Mouse (Mus musculus) hematopoietic stem cell, adult 5-6 weeks (primary cell): ENCODE measurements around the gene Dnajc25. TPM values are rescaled to one million over a fixed set of nuclear protein-coding genes. Genes with fewer than 3 reads are reported as not detected.

Source experiments
- ATAC-seq, 2 experiments: fragments of 125-278 bp in 1 of 2; replicated peaks in 1 of 2; 2 replicates each; pipeline ENCODE4 v1.8.0; 2016 to 2017; ENCODE audit warnings: inconsistent platforms in 2 of 2, mild to moderate bottlenecking in 2 of 2, moderate number of reproducible peaks in 2 of 2, low read depth in 1 of 2, moderate TSS enrichment in 1 of 2; ENCODE audit not compliant: low FRiP score in 2 of 2, poor library complexity in 2 of 2, severe bottlenecking in 2 of 2, insufficient read depth in 1 of 2, low TSS enrichment in 1 of 2
- total RNA-seq: library from RNA; stranded (forward); fragments of 172-1452, 232-1000 nt; gene quantifications from 2 replicates; pipeline ENCODE4 v1.2.3, GENCODE M21; 2017

The Dnajc25 gene
- total RNA-seq, 1 experiment from 2014 or later, result 16.5 TPM

DNA sequence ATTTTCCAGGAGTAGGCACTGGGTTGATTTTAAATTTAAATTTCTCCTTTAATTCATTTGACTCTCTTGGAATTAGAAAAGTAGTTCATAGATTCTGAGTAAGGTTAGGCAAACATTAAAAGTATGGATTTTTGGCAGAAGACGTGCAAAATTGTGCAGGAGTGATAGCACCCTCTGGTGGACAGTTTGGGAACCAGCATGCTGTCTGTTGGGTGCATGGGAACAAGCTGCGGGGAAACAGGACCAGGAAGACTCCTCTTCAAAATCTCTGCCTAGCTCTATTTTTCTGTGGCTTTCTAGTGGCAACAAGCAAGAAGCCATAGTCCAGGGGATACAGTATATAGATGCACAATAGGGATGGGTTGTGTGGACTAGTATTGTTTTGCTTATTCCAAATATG, 4.8 kb downstream of the Dnajc25 start:
- peak; percentile 46 to 60; a peak in 1 of 4 replicates for ATAC-seq

DNA sequence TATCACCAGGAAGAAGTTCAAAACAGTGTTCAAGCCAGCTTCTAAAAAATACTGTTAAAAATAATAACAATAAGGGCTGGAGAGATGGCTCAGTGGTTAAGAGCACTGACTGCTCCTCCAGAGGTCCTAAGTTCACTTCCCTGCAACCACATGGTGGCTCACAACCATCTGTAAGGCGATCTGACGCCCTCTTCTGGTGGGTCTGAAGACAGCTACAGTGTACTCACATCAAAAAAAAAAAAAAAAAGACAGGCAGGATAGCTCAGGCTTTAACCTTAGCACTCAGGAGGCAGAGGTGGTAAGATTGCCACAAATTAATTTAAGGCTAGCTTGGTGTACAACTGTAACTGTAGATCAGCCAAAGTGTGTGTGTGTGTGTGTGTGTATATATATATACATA, 5.8 kb downstream of the Dnajc25 start:
- ATAC-seq, result no peak

DNA sequence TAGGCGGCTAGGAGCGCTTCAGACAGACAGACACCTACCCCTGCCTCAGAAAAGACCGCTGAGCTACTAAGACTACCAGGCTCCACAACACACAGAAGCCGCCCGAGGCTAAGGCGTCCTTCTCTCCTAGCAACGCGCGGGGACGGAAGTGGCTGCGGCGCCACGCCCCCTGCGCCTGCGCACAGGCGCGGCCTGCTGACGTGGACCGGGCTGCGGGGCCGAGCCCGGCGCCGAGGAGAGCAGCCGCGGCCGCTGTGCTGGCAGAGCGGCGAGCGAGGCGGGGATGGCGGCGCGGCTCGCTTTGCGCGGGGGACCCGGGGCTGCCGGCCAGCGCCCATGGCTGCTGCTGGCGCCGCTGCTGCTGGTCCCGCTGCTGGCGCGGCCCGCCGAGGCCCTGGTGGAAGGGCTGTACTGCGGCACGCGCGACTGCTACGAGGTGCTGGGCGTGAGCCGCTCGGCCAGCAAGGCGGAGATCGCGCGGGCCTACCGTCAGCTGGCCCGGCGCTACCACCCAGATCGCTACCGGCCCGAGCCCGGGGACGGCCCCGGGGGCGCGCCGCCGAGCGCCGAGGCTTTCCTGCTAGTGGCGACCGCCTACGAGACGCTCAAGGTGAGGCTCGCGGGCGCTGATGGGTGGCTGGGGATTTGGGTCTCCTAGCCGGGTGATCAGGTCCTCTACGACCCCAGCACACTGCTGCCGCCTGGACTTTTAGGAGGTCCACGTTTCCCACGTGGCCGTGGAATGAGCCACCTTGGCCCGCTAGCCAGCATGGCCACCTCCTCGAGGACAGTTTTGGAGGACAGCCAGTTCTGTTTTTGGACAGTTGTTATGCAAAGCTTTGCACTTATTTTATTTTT, 8.3 kb downstream of the Dnajc25 start, which contains the start of gene Gm20503:
Gm20503 (plus strand) TSS at position 263 of the 858 bp plus-strand sequence.
- ATAC-seq, result peak; percentile 77 to 96

DNA sequence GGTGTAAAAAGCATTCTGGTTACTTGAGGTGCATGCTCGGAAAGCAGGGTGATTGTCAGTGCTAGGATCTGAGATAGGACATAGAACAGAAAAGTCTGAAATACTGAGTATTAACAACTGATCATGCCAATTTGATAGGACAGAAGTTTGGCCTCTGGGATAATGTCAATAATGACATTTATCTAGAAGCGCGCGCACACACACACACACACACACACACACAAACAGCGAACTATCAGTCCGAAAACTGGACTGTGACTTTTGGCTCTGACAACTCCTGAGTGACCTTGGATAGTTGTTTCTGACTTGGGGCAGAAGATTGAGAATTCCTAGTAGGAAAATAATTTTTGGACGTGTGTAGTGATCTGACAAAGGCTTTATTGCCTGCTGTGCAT, 8.9 kb downstream of the Dnajc25 start:
- no peak for ATAC-seq

GRCm38 (mm10) chr4:59006211-59006610, 11.3 kb downstream of the Dnajc25 start:
- no peak for ATAC-seq

DNA sequence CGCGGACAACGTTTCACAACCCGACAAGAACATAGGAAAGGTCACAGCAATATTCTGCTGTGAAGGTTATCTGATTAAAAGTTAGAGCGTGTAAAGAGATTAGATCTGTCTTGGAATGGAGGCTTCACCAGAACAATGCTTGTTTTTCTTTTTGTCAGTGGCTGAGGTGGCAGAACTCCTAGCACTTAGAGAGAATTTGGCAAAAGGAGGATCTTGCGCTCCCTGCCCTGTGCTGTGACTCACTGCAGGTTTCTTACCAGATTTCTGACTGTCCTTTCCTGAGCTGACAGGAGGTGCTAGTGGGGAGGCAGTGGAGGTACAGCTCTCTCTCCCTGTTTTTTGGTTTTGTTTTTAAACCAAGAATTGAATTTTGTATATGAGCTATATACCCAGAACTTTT, 12.2 kb downstream of the Dnajc25 start:
- ATAC-seq, result no peak

- no peak for ATAC-seq
Measured at GRCm38 (mm10) chr4:59007974-59008373, 13.1 kb downstream of the Dnajc25 start.

- peak; percentile 80 to 87 for ATAC-seq
Measured at GRCm38 (mm10) chr4:59009186-59009585, 14.3 kb downstream of the Dnajc25 start.

DNA sequence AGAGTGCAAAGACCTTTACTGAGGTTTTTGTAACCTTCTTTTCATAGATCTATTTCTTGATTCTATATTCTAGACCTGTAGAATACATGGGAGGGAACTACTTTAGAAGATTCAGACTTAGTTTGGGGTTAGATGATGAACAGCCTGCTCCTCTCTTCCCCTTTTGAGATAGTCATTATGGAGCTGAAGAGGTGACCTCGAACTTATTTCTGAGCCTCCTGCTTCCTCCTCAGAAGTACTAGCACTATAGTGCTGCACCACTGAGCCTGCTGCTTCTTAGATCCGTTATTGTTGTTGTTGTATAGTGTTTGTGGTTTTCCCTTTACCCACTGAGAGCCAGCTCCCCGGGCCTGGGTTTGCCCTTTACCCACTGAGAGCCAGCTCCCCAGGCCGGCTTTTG, 14.8 kb downstream of the Dnajc25 start:
- peak; percentile 30 to 35; a peak in 3 of 4 replicates for ATAC-seq

- ATAC-seq, result no peak
Measured at GRCm38 (mm10) chr4:59011446-59011845, 16.6 kb downstream of the Dnajc25 start.

DNA sequence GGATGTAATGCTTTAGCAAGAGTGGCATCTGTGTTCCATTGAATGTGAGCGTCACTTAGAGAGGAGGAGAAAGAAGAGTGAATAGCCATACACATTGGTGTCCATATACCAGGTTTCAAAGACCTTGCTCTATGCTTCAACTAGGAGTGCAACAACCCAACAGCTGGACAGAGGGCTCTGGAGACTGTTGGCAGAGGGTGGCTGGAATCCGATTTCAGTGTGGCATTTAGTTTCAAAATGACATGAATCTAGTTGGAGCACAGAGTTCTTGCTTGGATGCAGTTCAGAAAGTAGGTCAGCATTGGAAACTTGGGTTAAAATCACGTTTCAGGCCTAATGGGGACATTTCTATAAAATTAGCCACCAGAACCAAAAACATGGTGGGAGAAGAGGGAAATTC, 20.3 kb downstream of the Dnajc25 start:
- no peak for ATAC-seq

DNA sequence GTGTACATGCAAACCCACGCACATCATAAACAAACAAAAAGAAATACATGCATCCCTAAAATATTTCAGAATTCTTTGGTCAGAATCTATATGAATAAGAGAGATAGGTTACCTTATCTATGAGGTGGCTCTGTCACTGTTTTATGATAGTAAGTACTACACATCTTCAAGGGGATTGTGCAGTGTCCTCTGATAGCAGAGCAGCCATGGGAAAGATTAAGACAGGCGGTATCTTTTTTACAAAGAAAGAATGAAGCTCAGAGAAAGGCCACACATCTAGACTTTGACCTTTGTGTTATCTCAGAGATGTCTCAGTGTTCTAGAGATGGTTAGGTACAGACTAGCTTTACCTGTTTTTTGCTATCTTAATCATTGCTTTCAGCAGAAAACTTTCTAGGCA, 22.1 kb downstream of the Dnajc25 start:
- ATAC-seq, result no peak

DNA sequence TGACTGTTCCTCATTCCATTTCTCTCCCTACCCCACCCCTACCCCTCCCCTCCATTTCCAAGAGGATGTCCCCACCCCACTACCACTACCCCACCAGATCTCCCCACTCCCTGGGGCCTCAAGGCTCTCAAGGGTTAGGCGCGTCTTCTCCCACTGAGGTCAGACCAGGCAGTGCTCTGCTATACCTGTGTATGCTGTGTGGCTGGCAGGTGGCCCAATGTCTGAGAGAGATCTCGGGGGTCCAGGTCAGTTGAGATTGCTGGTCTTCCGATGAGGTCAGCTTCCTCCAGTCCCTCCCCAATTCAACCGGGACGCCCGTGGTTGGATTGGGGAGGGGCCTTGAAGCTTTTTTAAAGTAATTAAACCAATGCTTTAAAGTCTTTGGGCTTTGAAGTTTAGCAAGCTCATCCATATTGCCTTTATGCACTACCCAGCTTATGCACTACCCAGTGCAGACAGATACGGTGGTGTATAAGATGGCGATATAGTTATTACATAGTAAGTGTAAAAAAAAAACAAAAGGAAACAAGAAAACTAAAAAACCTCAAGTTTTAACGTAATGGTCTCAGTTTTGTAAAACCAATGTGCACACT, 39.6 kb downstream of the Dnajc25 start:
- ATAC-seq, result no peak

GRCm38 (mm10) chr4:59034918-59035785, 40.3 kb downstream of the Dnajc25 start, which contains the start of gene Gng10:
TSS of gene Gng10 (plus strand) at chr4:59035088.
- ATAC-seq, result peak; percentile 23 to 66; a peak in 3 of 4 replicates

DNA sequence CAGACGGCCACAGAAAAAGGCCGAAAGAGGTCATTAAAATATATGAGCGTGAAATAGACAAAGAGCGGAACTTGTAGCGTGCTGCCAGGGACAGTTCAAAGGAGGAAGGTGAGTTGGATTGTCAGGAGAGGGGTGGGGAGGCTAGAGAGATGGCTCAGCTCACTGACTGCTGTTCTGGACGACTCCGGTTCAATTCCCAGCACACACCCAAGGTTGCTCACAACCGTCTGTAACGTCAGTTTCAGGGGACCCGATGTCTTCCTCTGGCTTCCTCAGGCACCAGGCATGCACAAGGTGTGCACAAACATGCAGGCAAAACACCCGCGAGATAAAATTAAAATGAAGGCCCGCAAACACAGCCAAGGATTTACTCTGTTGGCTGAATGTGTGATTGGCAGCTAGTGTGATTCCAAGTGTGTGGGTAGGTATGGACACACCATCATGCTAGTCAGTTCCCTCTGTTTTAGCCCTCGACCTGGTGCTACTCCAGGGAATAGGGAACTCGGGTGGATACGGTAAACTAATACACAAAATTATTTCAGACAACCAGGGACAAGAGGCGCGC, 41.0 kb downstream of the Dnajc25 start:
- no peak for ATAC-seq

- peak; percentile 63 to 68 for ATAC-seq
Measured at GRCm38 (mm10) chr4:59036490-59037127, 41.7 kb downstream of the Dnajc25 start.

DNA sequence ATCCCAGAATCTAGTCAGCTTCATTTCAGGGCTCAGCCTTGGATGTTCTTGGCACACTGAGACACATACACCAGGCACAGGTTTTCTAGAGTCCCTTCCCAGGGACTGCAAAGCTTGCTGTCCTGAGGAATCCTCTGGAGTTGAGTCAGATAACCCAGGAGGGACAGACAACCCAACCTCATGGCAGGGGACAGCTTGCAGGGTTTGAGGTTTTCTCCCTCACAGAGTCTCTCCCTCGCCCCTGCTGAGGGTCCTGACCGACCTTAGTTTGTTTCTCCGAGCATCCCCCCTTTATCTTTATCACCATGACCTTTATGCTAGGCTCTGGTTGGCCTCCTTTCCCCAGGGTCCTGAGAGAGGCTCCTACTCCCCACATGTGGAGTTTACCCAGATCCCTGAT, 42.7 kb downstream of the Dnajc25 start:
- no peak for ATAC-seq
